Mouse (Mus musculus): Measurements from ENCODE around the gene Car5a.

Car5a gene

DNA sequence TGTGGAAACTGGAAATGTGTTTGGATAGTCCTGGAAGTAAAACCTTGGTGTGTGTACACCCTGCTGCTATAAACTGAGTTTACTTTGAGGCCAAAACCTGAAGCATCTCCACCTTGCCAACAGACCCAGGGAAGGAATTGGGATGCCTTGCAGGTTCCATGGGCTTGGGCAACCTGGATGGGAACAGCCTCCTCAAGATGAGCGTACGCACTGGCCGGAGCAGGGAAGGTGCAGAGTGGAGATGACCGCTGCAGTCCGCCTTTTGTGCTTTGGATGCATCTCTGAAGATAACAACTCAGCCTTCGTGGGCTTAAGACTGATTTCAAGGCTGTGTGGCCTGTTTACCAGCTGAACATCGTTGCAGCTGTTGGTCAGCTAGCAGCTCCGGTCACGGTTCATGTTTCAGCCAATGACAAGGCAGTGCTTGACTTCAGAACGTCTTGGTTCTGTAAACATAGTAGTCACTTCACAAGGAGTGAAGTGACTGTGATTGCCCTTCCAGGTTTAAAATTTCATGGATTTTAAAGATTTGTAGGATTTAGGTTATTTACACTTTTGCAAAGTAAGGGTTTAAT is 10.4 kb upstream of the Car5a start:
- no peak for DNase-seq

DNA sequence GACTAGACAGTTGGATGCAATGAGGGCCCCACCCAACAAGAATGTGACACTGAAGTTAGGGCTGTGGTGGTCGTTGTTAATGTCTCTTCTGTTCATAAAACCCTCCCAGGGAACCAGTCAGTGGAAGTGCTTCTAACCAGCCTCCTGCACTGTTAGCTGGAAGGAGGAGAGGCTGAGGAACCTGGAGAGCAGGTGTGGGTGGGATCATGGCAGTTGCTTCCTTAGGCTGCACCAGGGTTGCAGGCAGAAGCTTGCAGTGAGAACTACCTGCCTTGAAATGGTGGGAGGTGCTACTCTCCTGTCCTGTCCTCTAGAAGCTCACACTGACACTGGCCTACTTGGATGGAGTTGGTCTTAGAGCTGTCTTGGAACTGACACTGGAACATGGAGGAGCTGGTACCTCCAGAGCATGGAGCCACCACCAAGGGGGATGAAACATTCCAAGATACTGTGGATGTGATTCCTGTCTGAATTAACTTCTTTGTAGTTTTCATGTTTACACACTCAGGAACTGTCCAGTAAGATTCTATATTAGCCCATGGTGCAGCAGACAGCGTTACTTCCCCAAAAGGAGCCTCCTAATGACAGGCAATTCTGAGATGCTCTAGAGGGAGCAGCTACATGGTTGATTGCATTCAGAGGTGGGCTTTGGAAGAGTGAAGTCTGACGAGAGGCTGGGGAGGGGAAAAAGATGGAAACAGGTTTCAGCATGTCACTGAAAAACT is 9.3 kb upstream of the Car5a start:
- DNase-seq, result no peak

DNA sequence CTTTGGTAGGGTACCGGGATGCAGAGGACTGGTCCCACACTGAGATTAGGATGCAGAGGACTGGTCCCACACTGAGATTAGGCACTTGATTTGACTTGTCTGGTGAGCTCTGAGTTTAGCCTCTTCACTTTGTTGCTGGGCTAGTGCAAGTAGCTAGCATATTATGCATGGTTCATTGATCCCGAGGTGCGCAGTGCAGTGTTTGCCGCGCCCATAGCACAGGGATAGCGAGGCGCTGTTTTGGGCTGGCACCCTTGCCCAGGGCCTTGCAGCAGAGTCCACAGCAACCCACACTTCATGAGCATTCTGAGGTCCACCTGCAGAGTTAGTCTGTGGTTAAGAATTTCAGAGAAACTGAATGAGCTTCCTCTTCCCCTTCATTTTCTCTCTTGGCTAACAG is 8.1 kb upstream of the Car5a start:
- DNase-seq, result no peak

DNA sequence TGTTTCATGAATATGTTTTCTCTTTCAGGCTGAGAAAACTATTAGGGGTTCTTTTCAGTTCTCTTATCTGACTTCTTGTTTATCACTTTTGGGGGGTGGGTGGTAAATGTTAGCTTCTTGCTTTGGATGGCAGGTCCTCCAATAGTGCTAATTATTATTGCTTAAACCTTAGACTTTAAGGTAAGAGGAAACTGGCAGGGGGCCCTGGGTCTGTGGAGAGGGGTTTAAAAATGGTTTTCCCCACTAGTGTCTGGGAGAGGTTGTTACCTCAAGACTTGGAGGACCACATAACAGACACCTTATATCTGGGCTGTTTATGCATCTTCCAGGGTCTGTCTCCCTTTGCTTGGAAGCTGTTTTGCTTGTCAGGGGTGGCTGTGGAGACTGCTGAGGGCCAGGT is 7.4 kb upstream of the Car5a start:
- no peak for DNase-seq

DNA sequence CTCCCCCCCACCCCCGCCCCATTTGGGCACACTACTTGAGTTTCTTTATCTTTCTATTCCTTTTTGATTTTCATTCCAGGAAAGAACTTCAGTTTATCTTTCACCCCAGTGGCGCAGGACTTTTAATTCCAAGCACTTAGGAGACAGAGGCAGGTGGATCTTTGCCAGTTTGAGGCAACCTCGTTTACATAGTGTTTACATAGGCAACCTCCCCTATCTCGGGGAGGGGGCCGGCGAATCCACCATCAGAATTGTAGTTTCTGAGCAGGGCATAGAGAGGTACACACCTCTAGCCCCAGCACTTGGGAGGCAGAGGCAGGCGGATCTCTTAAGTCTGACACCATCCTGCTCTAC is 6.9 kb upstream of the Car5a start:
- no peak for DNase-seq

DNA sequence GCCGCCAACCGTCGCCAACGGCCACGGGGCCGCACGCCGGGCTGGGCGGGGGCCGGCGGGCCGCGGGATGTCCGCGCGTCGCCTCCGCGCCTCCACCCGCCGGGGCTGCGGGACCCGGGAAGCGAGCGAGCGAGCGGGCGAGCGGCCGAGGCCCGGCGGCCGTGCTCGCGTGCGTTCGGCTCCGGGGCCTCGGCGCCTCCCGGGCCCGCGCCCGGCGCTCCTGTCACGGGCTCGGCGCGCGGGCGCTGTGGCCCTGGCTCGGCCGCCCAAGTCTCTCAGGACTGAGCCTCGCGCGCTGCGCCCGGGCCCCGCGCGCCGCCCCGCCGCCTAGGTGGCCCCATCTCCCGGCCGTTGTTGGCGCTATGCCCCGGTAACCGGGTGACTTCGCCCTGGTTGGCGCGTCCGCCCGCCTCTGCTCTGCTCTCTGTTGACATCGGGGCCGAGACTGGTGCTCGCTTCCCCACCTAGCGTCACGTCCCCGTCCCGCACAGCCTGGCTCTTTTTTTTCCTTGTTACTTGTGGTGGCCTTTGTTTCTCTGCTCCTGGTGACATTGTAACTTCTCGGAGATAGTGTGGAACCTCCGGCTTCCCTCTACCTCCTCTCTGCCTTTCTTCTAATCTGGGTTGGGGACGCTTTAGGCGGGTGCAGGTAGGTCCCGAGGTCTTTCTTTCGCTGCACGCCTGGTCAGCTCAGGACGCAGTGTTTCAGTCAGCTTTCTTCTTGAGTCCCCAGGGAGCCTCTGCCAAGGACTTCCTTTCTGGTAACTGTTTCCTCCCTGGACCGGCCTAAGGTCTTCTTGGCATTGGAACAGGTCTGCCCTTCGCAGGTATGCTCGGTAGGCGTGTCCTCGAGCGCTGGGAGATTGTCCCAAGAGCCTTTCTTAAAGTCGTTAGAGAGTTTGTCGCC is 6.3 kb upstream of the Car5a start:
- DNase-seq, result peak; percentile 55

DNA sequence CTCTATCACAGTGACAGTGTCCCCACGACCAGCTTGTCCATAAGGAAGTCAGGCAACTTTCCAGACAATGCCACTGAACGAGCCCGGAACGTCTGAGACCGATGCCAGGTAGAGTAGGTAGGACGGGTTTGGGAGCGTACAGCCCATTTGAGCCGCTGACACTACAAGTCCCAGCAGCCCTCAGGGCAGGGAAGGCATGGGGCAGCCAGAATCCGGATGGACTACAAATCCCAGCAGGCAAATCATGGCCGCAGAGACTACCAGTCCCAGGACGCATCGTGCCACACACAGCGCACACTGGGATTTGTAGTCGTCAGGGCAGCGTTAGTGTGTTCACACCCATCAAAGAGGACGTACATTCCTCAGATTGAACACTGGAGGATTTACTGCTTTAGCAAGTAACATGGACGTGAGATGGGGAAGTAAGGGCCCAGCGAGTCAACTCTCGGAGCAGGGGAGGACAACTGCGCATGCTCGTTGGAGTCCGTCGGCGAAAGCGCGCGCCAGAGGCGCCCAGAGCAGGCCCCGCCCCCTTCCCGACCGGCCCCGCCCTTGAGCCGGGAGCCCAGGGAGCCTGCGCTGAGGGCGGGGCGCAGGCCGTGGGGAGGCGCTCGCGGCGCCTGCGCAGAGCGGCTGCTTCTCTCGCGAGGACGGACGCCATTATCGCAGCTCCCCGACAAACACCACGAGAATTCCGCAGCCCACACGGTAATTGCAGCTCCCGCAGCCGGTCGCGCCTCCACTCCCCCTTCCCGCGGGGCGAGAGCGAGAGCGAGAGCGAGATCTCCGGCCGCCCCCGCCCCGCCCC is 5.4 kb upstream of the Car5a start:
- peak; percentile 99 for DNase-seq

DNA sequence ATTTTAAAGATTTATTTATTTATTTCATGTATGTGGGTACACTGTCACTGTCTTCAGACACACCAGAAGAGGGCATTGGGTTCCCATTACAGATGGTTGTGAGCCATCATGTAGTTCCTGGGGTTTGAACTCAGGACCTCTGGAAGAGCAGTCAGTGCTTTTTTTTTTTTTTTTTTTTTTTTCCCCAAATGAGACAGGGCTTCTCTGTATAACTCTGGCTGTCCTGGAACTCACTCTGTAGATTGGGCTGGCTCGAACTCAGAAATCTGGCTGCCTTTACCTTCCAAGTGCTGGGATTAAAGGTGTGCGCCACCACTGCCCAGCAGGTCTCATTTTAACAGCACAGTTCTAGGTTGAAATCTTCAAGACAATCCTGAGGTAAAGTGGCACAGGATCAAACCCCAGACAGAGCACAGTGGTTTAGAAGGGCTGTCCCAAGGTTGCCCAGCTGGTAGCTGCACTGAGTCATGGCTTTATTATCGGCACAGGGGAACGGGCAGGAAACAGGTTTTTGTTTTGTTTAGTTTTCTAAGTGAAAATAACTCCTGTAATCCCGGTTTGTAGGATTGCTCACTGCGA is 4.6 kb upstream of the Car5a start, which contains the start of gene Banp:
Gene Banp, plus strand, starts transcription at position 529 of the 579 bp plus-strand sequence.
- DNase-seq, result no peak

DNA sequence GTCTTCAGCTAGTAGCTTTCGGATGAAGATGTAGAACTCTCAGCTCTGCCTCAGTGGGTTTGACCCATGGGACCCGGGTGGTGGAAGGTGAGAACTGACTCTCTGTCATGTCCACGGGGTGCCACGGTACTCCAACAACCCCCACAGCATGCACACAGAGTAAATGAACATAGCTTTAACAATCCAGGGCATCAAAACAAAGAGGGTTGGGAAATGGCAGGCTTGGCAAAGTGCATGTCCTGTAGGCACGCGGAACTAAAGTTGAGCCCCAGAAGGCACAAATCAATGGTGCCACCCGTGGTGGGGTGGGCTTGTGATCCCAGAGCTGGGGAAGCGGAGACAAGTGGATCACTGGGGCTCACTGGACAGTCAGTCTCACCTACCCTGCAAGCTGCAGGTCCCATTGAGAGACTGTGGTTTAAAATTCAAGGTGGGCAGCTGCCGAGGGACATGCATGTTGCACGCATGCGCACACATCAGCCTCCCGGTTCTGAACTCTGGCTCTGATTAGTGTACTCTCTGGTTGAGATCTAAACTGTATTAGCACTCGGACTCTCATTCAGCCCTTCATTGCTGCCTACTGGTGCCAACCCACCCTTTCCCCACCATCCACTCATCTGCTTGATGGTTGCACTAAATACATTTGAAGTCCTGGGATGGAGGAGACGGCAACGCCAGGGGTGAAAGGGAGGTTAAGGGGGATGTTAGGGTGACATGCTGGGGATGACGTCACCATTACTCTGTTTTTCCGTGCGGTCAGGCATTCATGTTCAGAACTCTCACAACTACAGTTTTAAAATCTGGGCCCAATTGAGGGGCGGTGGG is 3.8 kb upstream of the Car5a start:
- DNase-seq, result no peak

DNA sequence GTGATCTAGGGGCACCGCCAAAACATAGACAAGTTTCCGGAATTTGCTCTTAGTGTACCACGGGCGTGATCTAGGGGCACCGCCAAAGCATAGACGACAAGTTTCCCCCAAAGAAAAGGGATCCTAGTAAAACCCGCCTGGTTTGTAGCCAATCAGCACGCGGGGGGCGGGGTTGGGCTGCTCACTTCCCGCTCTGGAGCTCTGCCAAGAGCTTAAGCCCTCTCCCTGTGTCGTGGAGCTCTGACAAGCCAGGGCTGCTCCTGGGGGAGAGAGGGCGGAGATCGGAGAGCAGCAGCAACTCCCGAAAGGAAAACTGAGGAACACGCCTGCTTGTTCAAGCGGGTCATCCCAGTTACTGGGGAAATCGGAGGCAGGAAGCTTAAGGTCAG is 3.0 kb upstream of the Car5a start:
- DNase-seq, result peak; percentile 68

DNA sequence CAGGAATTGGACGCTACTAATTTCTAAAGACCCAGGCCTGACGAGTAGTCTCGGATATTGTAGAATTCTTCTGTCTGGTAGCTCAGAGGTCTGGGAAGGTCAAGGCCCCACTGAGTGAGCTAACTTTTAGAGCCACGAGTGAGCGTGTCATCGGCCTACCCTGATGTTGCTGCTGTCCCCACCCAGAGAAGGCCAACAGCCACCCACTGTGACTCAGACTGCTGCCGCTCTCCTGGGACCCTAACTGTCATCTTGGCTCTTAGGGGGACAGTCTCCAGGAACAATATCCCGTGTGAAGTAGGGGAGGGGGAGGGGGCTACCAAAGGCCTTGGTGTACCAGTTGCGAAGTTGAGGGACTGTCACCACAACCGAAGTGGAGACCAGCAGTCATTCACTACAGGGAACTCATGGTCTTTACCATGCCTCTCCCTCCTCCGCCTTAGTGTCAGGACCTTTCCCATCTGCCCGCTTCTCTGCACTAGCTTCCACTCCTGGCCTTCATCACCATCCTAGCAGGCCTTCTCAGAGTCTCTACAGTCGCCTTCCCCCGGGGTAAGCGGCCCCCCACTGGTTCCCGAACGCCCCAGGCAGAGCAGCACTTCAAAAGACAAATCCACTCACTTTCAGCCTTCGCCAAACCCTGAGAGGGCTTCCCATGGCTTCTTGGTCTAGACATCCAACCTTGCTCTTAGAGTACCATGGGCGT is 2.5 kb upstream of the Car5a start:
- DNase-seq, result no peak

DNA sequence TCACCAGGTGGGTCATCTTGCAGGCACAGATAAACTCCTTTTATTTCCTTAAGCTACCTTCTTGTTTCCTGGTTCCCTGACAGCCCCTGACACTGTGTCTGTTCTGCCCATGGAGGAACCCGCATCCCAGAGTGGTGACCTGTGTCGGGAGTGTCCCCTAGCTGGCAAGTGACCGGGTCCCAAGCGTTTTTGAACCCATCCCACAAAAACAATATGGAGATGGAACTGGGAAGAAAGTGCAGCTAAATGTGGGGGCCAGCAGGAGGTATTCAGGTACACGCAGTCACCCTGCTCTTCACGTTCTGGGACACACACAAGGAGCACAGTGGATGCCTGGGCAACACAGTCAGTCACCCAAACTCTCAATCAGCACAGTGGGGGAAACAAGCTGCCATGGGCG is 1.6 kb upstream of the Car5a start:
- DNase-seq, result no peak

DNA sequence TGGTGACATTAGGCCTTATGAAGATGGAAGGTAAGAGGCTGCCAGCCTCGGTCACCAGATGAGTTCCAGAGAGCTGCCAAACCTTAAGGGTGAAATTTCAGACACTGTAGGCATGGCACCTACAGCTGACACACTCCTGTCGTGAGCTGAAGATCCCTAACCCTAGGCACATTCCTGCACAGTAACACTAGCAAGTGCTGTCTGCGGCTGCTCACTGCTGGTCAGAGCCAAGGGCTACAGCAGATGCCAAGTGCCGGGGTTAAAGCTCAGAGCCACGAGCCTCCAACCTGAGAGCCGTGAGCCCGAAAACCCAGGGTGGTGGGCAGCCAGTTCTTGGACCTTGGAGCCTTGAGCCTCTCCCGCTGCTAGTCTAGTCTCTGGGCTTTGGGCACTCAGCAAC is 988 bp downstream of the Car5a start:
- no peak for DNase-seq

DNA sequence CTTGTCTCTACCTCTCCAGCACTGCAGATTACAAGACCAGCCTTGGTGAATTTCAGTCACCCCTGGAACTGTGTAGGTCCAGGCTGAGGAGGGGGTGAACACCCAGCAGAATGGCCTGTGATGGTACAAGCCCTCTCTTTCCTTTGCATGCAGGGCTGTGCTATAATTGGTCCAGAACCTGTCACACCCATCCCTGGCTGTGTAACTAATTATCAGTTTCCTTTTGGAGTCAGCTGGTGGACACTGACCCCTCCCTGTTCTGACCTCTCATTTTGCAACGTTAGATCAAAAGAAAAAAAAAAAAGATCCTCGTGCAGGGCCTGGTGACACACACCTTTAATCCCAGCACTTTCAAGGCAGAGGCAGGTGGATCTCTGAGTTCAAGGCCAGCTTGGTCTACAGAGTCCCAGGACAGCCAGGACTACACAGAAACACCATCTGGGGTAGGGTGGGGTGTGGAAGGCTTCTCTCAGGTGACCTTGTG is 1.6 kb downstream of the Car5a start:
- no peak for DNase-seq

DNA sequence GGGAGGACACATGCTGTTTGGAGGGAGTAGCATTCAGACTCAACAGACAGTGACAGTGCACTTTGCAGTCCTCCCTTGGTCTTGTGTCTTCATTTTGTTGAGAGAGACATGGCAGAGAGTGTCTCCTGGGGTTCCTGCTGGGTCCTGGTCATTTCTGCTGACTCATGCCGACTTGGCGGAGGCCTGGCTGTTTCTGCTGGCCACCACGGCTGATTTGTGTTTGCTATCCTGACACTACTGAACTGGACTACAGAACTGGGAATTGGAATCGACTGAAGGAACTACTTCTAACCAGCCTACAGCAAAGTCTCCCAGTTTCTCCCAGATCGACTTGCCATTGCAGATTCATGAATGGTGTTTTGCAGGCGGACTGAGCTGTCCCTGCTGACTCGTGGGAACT is 6.0 kb downstream of the Car5a start:
- DNase-seq, result no peak

DNA sequence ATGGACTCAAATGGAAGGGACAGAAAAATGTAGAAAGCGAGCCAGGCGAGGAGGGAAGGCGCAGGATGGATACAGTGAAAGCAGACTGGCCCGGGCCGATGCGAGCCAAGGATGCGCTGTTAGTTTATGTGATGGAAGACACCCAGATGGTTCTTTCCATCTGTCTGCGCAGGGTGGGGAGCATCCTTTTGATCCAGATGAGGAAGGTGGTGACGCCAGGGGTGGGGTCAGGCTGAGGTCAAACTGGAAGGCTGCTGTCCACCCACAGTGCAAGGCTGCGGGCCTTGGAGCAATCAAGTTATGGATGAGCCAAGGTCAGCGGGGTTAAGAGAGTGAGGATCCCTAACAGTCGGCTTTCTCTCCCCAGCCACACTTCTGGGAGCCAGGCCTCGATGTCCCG is 8.3 kb downstream of the Car5a start:
- DNase-seq, result no peak

DNA sequence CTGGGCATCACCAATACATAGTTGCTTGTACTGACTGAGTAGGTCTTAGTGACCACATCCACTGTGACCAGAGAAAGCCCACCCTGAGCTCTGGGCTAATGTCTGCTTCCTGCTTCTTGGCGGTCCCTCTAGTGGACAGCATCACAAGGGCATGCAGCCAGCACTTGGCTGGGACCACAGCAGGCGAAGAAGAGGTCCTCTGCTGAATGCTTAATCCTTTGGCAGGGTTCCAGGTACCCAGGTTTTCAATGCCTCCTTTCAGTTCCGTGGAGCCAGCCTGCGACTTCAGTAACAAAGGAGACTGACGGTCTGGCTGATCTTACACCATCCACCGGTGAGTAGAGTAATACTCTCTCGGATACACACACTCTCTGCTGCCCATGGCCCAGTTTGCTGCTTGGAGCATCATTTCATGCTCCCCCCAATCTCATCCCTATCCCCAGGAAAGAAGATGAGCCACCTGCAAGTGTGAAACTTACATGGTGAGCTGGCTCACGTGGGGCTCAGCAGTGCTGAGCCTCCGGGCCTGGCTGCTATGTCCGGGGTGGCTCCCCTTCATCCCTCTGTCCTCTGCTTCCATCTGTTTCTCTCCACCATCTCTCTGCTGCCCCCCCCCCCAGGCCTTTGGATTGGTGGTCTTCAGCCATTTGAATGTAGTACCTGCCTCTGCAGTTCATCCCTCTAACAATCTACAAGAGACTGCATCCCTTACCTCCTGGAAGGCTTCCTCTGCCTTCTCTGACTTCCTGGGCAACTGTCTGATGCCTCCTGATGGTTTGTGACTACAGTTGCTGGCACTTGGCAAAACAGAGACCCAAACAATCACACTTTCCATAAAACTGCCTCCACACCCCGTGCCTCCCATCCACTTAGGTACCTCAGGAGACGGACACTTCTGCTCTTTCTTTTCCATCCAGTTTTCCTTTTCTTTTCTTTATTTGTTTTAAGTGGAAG is 9.1 kb downstream of the Car5a start:
- peak; percentile 55 for DNase-seq

DNA sequence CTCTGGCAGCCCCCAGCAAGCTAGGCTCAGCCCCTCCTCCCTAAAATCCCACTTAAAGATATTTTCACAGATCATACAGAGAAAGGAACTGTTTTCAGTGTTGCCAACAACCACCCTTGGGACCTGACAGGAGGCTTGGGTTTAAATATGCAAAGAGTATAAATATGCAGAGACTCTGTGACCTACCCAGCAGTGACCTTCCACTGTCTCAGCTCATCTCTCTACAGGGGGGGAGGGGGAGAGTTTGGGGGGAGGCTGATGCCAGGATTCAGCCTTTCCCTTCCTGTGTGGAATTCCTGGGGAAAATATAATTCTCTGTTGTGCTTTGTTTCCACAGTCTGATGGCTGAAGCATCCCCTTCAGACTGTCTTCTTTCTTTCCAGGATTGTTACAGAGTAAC is 9.8 kb downstream of the Car5a start:
- DNase-seq, result no peak

DNA sequence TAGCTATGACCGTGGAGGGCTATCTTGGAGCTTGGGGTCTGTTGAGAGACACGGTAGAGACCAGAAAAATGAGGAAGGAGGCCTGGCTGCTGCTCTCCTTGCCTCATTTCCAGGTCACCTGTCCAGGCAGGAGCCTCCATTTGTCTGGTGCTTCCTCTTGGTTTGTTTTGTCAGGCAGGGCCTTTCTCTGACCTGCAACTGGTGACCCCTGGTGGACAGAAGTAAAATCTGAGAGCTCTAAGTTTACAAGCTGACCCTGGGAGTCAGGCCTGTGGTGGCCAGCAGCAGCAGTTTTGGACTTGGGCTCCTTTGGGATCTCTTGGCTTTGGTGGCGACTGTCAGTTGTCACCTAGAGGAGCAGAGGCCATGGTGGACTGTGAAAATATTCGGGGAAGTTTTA is 10.2 kb downstream of the Car5a start:
- no peak for DNase-seq
